Mouse (Mus musculus): ENCODE results near the gene Epn2. TPM values are rescaled to one million over a fixed set of nuclear protein-coding genes. Genes with fewer than 3 reads are reported as not detected.

Epn2 gene
- total and polyA plus RNA-seq, 3 experiments, result 8.6 to 12.5 TPM; not detected in 1

- H3K79me2 ChIP-seq (ENCODE audit: control insufficient read depth, insufficient read depth, low read length, poor library complexity), result no peaks in the 10 kb centered on the region
- DNase-seq (ENCODE audit: low read depth, low spot score), result peak; percentile 79
- peak overlapping the region; percentile 44 to 47 for H3K4me3 ChIP-seq (ENCODE audit: control insufficient read depth in 1 of 2, insufficient read depth in 1 of 2, low read depth in 2 of 2, low read length in 2 of 2)
- H3K9ac ChIP-seq (ENCODE audit: control insufficient read depth, low read depth, low read length, poor library complexity, severe bottlenecking), result peak overlapping the region; percentile 64
- H3K9me3 ChIP-seq (replicated peaks; ENCODE audit: insufficient read depth, low read length), result no peaks in the 10 kb centered on the region
- no peak overlapping the region; the same call in 1 of the 2 replicates for H3K27ac ChIP-seq (ENCODE audit: control insufficient read depth, low read depth, low read length)
- no peaks in the 10 kb centered on the region; a peak in 1 of 4 replicates for H3K27me3 ChIP-seq (ENCODE audit: control insufficient read depth in 1 of 2, insufficient read depth in 2 of 2, low read length in 2 of 2)
- no peaks in the 10 kb centered on the region for H3K36me3 ChIP-seq (ENCODE audit: control insufficient read depth in 1 of 2, insufficient read depth in 2 of 2, low read length in 2 of 2)
- H3K4me1 ChIP-seq (ENCODE audit: control insufficient read depth in 1 of 2, insufficient read depth in 2 of 2, low read length in 2 of 2), result no peaks in the 10 kb centered on the region
- TF ChIP-seq MEF2A (IDR thresholded peaks at IDR 0.05; ENCODE audit: extremely low read depth, insufficient replicate concordance, low read depth, low read length, poor library complexity, severe bottlenecking) (no peak), KAT2A (conservative IDR thresholded peaks at IDR 0.05; ENCODE audit: low read depth, low read length) (no peak), ZC3H11A (IDR thresholded peaks at IDR 0.05; ENCODE audit: low read depth, low read length) (no peak), CHD2 (IDR thresholded peaks at IDR 0.05; ENCODE audit: low read length) (no peak), BHLHE40 (IDR thresholded peaks at IDR 0.05; ENCODE audit: borderline replicate concordance, low read depth, low read length) (no peak), ETS1 (IDR thresholded peaks at IDR 0.05; ENCODE audit: low read depth, low read length) (no peak), USF2 (IDR thresholded peaks at IDR 0.05; ENCODE audit: borderline replicate concordance in 1 of 2, insufficient read depth in 1 of 2, low read depth in 1 of 2, low read length in 2 of 2) (no peak), GABPA (IDR thresholded peaks at IDR 0.05; ENCODE audit: low read depth, low read length) (no peak), MXI1 (IDR thresholded peaks at IDR 0.05; ENCODE audit: low read depth, low read length) (peak; percentile 38; the same call in 1 of the 2 replicates), POLR2AphosphoS2 (IDR thresholded peaks at IDR 0.05; ENCODE audit: low read length) (no peak), POLR2A (IDR thresholded peaks at IDR 0.05; ENCODE audit: control insufficient read depth in 1 of 2, insufficient read depth in 1 of 2, low read depth in 1 of 2, low read length in 2 of 2, poor library complexity in 1 of 2) (peak in 1 of 2 experiments; percentile 59; a peak in 2 of 4 replicates), MAFK (IDR thresholded peaks at IDR 0.05; ENCODE audit: borderline replicate concordance, low read depth, low read length) (no peak), TCF12 (IDR thresholded peaks at IDR 0.05; ENCODE audit: low read depth, low read length) (no peak), SIN3A (IDR thresholded peaks at IDR 0.05; ENCODE audit: low read length) (no peak), TAL1 (IDR thresholded peaks at IDR 0.05; ENCODE audit: low read length) (no peak), E2F4 (IDR thresholded peaks at IDR 0.05; ENCODE audit: borderline replicate concordance, low read depth, low read length) (no peak), CHD1 (IDR thresholded peaks at IDR 0.05; ENCODE audit: low read depth, low read length) (no peak), GATA1 (IDR thresholded peaks at IDR 0.05; ENCODE audit: low read depth, low read length) (no peak), MAZ (IDR thresholded peaks at IDR 0.05; ENCODE audit: low read depth, low read length) (no peak), NRF1 (IDR thresholded peaks at IDR 0.05; ENCODE audit: insufficient read depth, low read depth, low read length, poor library complexity, severe bottlenecking) (peak; percentile 77), HCFC1 (IDR thresholded peaks at IDR 0.05; ENCODE audit: low read depth, low read length) (no peak), JUND (IDR thresholded peaks at IDR 0.05; ENCODE audit: low read depth, low read length) (no peak), POLR2AphosphoS5 (IDR thresholded peaks at IDR 0.05; ENCODE audit: borderline replicate concordance, low read depth, low read length) (no peak), ZKSCAN1 (IDR thresholded peaks at IDR 0.05; ENCODE audit: low read depth, low read length) (no peak), MYB (IDR thresholded peaks at IDR 0.05; ENCODE audit: low read depth, low read length) (0 out of 2 replicates have a peak, but pooled peaks have one; percentile 32), UBTF (IDR thresholded peaks at IDR 0.05; ENCODE audit: borderline replicate concordance, insufficient read depth, low read depth, low read length) (no peak), RCOR1 (IDR thresholded peaks at IDR 0.05; ENCODE audit: low read depth, low read length) (no peak), ELF1 (IDR thresholded peaks at IDR 0.05; ENCODE audit: low read depth, low read length) (no peak), MAX (IDR thresholded peaks at IDR 0.05; ENCODE audit: low read length) (no peak), MYC (IDR thresholded peaks at IDR 0.05; ENCODE audit: low read depth, low read length) (no peak), RAD21 (IDR thresholded peaks at IDR 0.05; ENCODE audit: low read depth, low read length) (peak; percentile 7), CTCF (IDR thresholded peaks at IDR 0.05 in 2 of 3, conservative IDR thresholded peaks at IDR 0.05 in 1 of 3; ENCODE audit: control insufficient read depth in 1 of 3, insufficient read depth in 1 of 3, low read depth in 2 of 3, low read length in 3 of 3, poor library complexity in 1 of 3, severe bottlenecking in 1 of 3) (peak; percentile 48 to 78 (median 76)), ZNF384 (IDR thresholded peaks at IDR 0.05; ENCODE audit: low read depth, low read length) (no peak), ZMIZ1 (IDR thresholded peaks at IDR 0.05; ENCODE audit: low read depth, low read length) (peak; percentile 57; the same call in 1 of the 2 replicates), TBP (IDR thresholded peaks at IDR 0.05; ENCODE audit: low read depth, low read length) (no peak), NELFE (IDR thresholded peaks at IDR 0.05; ENCODE audit: low read depth, low read length) (0 out of 2 replicates have a peak, but pooled peaks have one; percentile 42), SMC3 (IDR thresholded peaks at IDR 0.05; ENCODE audit: low read depth, low read length) (peak; percentile 52), EP300 (IDR thresholded peaks at IDR 0.05; ENCODE audit: low read depth in 1 of 2, low read length in 2 of 2) (no peak)
These were observed 40.8 kb upstream of the Epn2 start for GRCm38 (mm10) chr11:61620254-61620670.
